Mouse (Mus musculus): Measurements from ENCODE around the gene Tfam.

DNA sequence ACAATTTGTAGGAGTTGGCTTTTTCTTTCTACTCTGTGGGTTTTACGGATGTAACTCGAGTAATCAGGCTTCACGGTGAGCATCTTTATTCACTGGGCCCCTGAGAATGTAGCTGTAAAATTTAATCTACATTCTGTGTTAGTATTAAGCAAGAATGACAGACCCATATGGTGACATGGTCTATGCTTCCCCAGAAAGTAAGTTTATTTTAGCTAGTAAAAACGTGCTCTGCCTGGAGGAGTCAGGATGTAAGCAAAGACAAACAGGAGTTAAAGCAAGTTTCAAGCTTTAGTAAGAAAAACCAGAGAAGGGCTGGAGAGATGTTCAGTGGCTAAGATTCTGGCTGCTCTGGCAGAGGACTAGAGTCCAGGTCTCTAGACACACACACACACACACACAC lies 15.1 kb upstream of the Tfam start:
- TF ChIP-seq POLR2A (IDR thresholded peaks at IDR 0.05; ENCODE audit: borderline replicate concordance, extremely low read depth, low read depth, low read length): no peak
- TF ChIP-seq CTCF (IDR thresholded peaks at IDR 0.05; ENCODE audit: insufficient read depth, low read length): no peak

All from lung, adult 2 months (tissue).